Mouse (Mus musculus) gastrocnemius, adult 2 months (tissue): ENCODE measurements around the gene Aipl1. TPM values are rescaled to one million over a fixed set of nuclear protein-coding genes. Genes with fewer than 3 reads are reported as not detected.
"Not testable (repeated sequence)": the region's sequence is repeated elsewhere in the genome, so short reads cannot be mapped to it uniquely, and the experiment has no call there.

Source experiments
- DNase-seq: peaks from one replicate; pipeline ENCODE4 v3.0.0; 2022
- H3K27ac ChIP-seq: fragments of 200-600 bp; 2 replicates; pipeline ENCODE4 v1.8.1; 2022; ENCODE audit warnings: mild to moderate bottlenecking
- H3K4me3 ChIP-seq: fragments of 200-600 bp; 2 replicates; pipeline ENCODE4 v1.8.1; 2022; ENCODE audit warnings: mild to moderate bottlenecking, moderate library complexity
- CTCF ChIP-seq: fragments of 200-600 bp; IDR thresholded peaks from 2 replicates; pipeline ENCODE4 v1.8.1; 2022; ENCODE audit warnings: antibody characterized with exemption, mild to moderate bottlenecking, moderate library complexity
- intact Hi-C: fragments of 180-260 bp; cut with DNase I; formaldehyde crosslinking; loops from one replicate; pipeline ENCODE4 v1.15.1; 2025
- total RNA-seq, 2 experiments: library from RNA; stranded (reverse); gene quantifications; 2 replicates each; pipeline ENCODE4 v1.2.3; 2021

Gene Aipl1
- total RNA-seq, 2 experiments from 2014 or later = not detected

- Histone ChIP-seq H3K4me3 (no peak overlapping the region), H3K27ac (no peak overlapping the region)
- peak; percentile 86 for TF ChIP-seq CTCF
- peak; percentile 69 for DNase-seq
- intact Hi-C loops = no loop called here
These were observed 35.0 kb downstream of the Aipl1 start for GRCm38 (mm10) chr11:72002138-72002853.

GRCm38 (mm10) chr11:72000194-72000593 lies 37.1 kb downstream of the Aipl1 start:
- Histone ChIP-seq H3K4me3 (no peak overlapping the region), H3K27ac (no peak overlapping the region)
- no peak for TF ChIP-seq CTCF
- intact Hi-C loops = no loop called here
- no peak for DNase-seq

- no peak for DNase-seq
- TF ChIP-seq CTCF = no peak
- H3K4me3 ChIP-seq = peak overlapping the region; percentile 15; the same call in 1 of the 2 replicates
- no peak overlapping the region for H3K27ac ChIP-seq
- intact Hi-C loops = no loop called here
These were observed 40.5 kb downstream of the Aipl1 start for GRCm38 (mm10) chr11:71996805-71997204.

DNA sequence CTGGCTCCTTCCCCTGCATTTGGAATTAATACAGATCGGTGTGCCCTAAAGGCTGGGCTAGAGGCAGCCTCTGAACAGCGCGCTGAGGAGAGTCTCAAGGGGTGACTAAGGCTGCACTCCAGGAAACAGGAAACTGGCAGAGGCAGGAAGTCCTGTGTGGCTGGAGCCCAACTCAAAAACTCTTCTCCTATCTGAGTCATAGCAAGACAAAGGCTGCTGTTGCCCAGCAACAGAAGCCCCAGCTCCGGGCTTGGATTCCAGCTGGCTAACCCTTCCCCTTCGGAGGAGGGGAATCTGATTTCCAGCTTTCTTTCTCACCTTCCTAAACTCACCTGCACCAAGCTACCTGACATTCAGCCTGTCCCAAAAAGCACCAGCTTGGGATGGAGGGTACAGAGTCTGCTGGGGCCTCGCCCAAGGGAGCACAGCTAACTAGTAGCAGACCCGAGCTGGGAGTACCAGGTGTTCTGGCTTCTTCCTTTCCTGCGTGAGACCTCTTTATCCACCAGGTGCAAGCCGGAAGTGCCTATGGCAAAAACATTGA lies 41.3 kb downstream of the Aipl1 start:
- TF ChIP-seq CTCF = no peak
- H3K4me3 ChIP-seq = peak overlapping the region; percentile 58
- intact Hi-C loops = no loop called here
- H3K27ac ChIP-seq = peak overlapping the region; percentile 38; the same call in 1 of the 2 replicates
- peak; percentile 74 for DNase-seq

DNA sequence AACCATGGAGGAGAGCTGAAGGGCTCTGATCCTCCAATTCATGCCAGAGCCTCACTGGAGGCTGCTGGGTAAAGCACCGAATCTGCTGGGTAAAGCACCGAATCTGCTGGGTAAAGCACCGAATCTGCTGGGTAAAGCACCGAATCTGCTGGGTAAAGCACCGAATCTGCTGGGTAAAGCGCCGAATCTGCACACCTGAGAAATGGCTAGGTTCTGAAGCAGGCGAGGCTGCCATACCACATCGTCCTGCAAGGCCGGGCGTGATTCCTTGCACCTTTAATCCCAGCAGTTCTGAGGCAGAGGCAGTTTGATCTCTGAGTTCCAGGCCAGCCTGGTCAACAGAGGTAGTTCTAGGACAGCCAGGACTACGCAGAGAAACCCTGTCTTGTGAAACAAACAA lies 44.9 kb downstream of the Aipl1 start:
- DNase-seq = no peak
- Histone ChIP-seq H3K4me3 (no peak overlapping the region), H3K27ac (no peak overlapping the region)
- TF ChIP-seq CTCF = no peak
- intact Hi-C loops = no loop called here

DNA sequence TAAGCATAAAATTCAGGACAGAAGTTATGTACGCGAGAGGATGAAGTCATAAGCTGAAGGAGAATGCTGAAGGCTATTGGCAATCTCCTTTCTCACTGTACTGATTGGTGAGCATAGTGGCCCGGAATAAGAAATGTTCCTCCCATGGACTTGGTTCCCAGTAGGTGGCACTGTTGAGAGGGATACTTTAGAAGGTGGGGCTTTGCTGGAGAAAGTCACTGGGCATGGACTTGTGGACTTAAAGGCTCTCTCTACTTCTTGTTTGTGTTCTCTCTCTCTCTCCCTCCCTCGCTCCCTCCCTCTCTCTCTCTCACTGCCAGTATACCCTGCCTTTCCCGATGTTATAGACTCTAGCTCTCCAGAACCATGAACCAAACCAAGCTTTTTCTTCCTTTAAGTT lies 45.8 kb downstream of the Aipl1 start:
- intact Hi-C loops = loop anchor here (1.0 kb wide), 1 partner anchor 33 kb away; no protein-coding TSS in a partner anchor
- TF ChIP-seq CTCF = peak; percentile 76
- peak; percentile 46 for DNase-seq

DNA sequence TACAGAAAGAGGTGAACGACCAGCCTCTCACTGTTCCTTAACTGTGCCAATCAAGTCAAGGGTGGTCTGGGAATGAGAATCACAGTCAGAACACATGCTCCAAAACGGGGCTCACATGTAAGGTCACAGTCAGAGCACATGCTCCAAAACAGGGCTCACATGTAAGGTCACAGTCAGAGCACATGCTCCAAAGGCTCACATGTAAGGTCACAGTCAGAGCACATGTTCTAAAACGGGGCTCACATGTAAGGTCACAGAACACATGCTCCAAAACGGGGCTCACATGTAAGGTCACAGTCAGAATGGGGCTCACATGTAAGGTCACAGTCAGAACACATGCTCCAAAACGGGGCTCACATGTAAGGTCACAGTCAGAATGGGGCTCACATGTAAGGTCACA lies 47.9 kb downstream of the Aipl1 start:
- intact Hi-C loops = not testable (repeated sequence)

More for the DNA sequence above, 45.8 kb downstream of the Aipl1 start:
- Histone ChIP-seq H3K27ac (no peak overlapping the region), H3K4me3 (no peak overlapping the region)

DNA sequence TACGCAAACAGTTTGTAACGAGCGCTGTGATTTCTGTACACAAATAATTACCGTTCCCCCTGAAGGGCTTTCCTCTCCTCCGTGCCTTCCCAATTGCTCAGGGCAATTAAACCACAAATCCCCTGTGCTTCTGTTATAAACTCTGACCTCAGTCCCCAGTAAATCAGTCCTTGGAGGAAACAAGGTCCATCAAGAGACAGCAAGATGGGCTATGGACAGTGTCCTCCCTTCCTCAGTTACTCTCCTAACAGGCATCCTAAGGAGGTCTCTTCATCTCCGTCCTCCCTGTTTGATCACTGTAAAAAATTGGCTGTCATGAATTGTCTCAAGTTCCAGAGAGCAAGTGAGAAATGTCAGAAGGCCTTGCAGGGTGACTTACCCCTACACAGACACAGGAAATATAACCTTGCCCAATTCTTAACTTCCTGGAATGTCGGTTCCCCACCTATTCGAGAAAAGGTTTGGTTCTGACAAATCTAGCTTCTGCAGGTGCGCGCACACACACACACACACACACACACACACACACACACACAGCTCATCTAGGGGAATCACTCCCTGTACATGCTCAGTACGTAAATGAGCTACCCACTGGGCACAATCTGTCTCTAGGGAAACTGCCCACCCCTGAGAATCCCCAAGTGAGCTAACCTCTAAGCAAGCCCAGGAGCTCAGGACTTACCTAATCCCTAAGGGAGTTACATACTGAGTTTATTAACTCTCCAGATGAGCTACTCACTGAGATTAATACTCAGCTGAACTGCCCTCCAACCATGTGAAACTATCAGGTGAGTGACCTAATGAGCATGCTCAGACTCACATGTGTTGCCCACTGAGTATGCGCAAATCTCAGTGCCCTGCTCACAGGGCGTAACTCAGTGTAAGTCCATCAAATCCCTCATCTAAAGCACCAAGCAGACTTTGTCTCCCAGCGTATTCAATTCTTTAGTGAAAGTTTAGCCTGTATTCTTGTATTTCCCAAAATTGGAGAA lies 49.9 kb downstream of the Aipl1 start:
- Histone ChIP-seq H3K4me3 (no peak overlapping the region), H3K27ac (no peak overlapping the region)
- no peak for DNase-seq
- intact Hi-C loops = no loop called here
- no peak for TF ChIP-seq CTCF

More for the DNA sequence above, 47.9 kb downstream of the Aipl1 start:
- DNase-seq, H3K27ac ChIP-seq, H3K4me3 ChIP-seq: not testable (repeated sequence)

DNA sequence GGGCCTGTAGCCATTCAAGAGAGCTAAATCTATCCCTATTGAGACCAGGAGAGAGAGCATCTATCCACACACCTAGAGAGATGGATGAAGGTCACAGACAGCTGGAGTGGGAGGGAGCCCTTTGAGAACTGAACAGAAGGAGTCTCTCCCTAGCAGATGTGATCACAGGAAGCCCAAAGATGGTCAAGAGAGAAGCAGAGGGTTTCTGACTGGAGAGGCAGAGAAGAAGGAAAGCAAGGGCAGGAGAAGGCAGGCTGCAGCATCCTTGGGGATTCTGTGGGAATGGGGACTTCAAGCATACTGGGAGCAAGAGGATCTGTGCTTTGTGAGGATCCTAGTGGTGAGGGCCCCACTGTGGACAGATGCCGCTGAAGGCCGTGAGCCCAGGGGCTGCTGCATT lies 51.5 kb downstream of the Aipl1 start:
- no peak for TF ChIP-seq CTCF
- no peak for DNase-seq
- intact Hi-C loops = no loop called here
- no peak overlapping the region for H3K27ac ChIP-seq
- no peak overlapping the region for H3K4me3 ChIP-seq

- no peak for DNase-seq
- intact Hi-C loops = no loop called here
- no peak for TF ChIP-seq CTCF
- Histone ChIP-seq H3K4me3 (no peak overlapping the region), H3K27ac (no peak overlapping the region)
These were observed 52.1 kb downstream of the Aipl1 start for GRCm38 (mm10) chr11:71985101-71985711.

- no peak for DNase-seq
- no peak overlapping the region for H3K4me3 ChIP-seq
- no peak for TF ChIP-seq CTCF
- intact Hi-C loops = no loop called here
- no peak overlapping the region for H3K27ac ChIP-seq
These were observed 53.2 kb downstream of the Aipl1 start for GRCm38 (mm10) chr11:71984093-71984492.

Other genes with a start within 250 kb of the Aipl1 start
- not detected for gene Pimreg, start 4.5 kb upstream of the Aipl1 start, total RNA-seq
- gene Pitpnm3, start 98.3 kb upstream of the Aipl1 start, total RNA-seq = 1 to 10 TPM; 1.7 to 2.2 TPM
- gene Gm43951, start 169.3 kb upstream of the Aipl1 start, total RNA-seq = under 1 TPM; 0.20 to 0.25 TPM
- 1 to 10 TPM; 2.0 to 2.6 TPM for gene 4933427D14Rik, start 169.9 kb upstream of the Aipl1 start, total RNA-seq
- 10 to 100 TPM; 29.2 to 30.4 TPM for gene Txndc17, start 170.0 kb upstream of the Aipl1 start, total RNA-seq
- gene Med31, start 178.1 kb upstream of the Aipl1 start, total RNA-seq = 1 to 10 TPM; 7.2 to 8.2 TPM
- not detected for gene Slc13a5, start 229.7 kb upstream of the Aipl1 start, total RNA-seq